Mouse (Mus musculus): ENCODE results near the gene Amz2. TPM values are rescaled to one million over a fixed set of nuclear protein-coding genes. Genes with fewer than 3 reads are reported as not detected.
A peak's percentile ranks its signal among the peaks of the same experiment; 100 is the strongest.

Amz2 gene
- polyA plus RNA-seq, 1 experiment from 2014 or later: 48.7 TPM

DNA sequence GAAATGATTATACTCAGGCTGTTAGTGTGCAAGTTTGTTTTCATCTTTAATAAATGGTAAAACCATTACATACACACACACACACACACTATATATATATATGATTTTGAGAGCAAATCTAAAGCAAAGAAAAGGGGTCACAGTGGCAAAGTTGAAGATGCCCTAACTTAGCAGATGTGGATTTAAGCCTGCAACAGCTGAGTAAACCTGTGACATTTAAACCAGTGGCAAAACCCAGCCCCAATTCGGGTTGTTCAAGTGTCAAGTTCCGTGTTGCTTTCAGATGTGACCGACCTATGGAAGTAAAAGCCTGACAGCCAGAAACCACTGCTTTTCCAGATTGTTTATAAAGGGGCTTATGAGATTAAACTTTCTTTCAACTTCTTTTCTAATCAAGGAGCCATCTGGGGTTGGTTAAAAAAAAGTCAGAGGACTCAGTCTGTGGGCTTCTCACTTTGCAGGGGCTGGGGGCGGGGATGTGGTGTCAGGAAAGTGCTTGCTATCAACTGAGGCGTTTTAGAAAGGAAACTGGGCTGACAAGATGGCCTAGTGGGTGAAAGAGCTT, 16.5 kb downstream of the Amz2 start:
- Histone ChIP-seq H3K9ac (replicated peaks; ENCODE audit: low read length) (no peak overlapping the region), H3K9me3 (replicated peaks; ENCODE audit: control insufficient read depth, low read length) (no peaks in the 10 kb centered on the region), H3K27ac (replicated peaks; ENCODE audit: low read depth, low read length) (no peak overlapping the region), H3K36me3 (replicated peaks; ENCODE audit: control insufficient read depth, insufficient read depth, low read depth, low read length) (no peaks in the 10 kb centered on the region), H3K4me2 (ENCODE audit: low read depth, low read length) (no peak overlapping the region), H3K4me1 (ENCODE audit: control insufficient read depth, insufficient read depth, low read length) (peaks cover 6% of the 10 kb centered on the region; the same call in 1 of the 2 replicates), H3K4me3 (ENCODE audit: low read depth, low read length) (no peak overlapping the region), H3K27me3 (ENCODE audit: control insufficient read depth, insufficient read depth, low read length) (0 out of 2 replicates have a peak, but pooled peaks cover 3% of the 10 kb centered on the region)
- peak; percentile 80 for DNase-seq (ENCODE audit: low spot score)
- ATAC-seq (replicated peaks; ENCODE audit: insufficient number of reproducible peaks, low FRiP score, low TSS enrichment, low read depth): no peak
- 28% methylated on average over 5 of the region's 5 CpGs for WGBS

DNA sequence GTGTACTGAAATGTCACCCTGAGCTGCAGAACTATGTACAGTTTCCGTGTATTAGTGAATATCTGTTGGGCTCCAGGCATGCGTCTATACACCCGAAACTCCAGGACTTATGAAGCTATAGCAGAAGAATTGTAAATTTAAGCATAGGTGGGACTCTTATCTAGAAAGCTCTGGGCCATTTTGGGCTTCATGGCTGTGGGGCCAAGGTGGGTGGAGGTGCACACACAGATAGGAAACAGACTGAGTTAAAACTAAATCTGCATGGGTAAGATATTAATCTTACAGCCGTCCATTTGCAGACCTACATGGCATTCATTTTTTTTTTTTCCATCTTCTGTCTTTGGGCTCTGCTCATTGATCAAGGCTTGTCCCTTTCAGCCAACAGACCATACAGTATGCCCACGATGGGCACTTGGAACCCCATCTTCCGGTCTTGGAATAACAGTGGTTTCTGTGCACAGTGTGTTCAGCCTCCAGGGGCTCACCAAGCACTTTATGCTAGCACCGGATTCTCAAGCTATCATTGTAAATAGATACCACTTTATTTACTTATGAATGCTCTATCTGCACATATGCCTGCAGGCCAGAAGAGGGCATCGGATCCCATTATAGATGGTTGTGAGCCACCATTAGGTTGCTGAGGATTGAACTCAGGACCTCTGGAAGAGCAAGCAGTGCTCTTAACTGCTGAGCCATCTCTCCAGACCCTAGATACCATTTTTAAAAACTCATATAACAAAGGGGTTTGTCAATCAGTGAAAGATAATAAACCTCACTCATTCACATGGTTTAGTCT, 17.9 kb downstream of the Amz2 start:
- H3K4me3 ChIP-seq (ENCODE audit: low read depth, low read length): no peak overlapping the region
- H3K27me3 ChIP-seq (ENCODE audit: control insufficient read depth, insufficient read depth, low read length): 0 out of 2 replicates have a peak, but pooled peaks cover 3% of the 10 kb centered on the region
- H3K27ac ChIP-seq (replicated peaks; ENCODE audit: low read depth, low read length): no peak overlapping the region
- DNase-seq (ENCODE audit: low spot score) (no peak), ATAC-seq (replicated peaks; ENCODE audit: insufficient number of reproducible peaks, low FRiP score, low TSS enrichment, low read depth) (no peak)
- no peaks in the 10 kb centered on the region for H3K9me3 ChIP-seq (replicated peaks; ENCODE audit: control insufficient read depth, low read length)
- peaks cover 6% of the 10 kb centered on the region; the same call in 1 of the 2 replicates for H3K4me1 ChIP-seq (ENCODE audit: control insufficient read depth, insufficient read depth, low read length)
- WGBS: 92% methylated on average over 8 of the region's 8 CpGs
- H3K9ac ChIP-seq (replicated peaks; ENCODE audit: low read length): no peak overlapping the region
- H3K36me3 ChIP-seq (replicated peaks; ENCODE audit: control insufficient read depth, insufficient read depth, low read depth, low read length): no peaks in the 10 kb centered on the region
- no peak overlapping the region for H3K4me2 ChIP-seq (ENCODE audit: low read depth, low read length)

DNA sequence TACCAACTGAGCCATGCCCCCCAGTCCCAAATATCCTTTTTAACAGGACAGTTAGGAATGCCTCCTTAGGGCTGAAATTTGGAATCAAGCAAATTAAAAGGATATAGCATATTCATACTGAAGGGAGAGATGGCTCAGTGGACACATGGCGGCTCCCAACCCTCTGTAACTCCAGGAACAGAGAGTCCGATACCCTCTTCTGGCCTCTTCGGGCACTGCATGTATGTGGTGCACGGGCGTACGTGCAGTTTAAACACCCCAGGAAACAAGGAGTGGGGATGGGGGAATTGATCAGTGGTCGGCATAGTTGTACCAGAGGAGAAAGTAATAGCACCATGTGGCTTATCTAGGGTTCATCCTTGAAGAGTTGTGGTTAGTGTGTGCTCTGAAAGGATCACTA, 18.9 kb downstream of the Amz2 start:
- Histone ChIP-seq H3K4me1 (ENCODE audit: control insufficient read depth, insufficient read depth, low read length) (peaks cover 6% of the 10 kb centered on the region; the same call in 1 of the 2 replicates), H3K27me3 (ENCODE audit: control insufficient read depth, insufficient read depth, low read length) (0 out of 2 replicates have a peak, but pooled peaks cover 3% of the 10 kb centered on the region), H3K36me3 (replicated peaks; ENCODE audit: control insufficient read depth, insufficient read depth, low read depth, low read length) (no peaks in the 10 kb centered on the region), H3K4me3 (ENCODE audit: low read depth, low read length) (no peak overlapping the region), H3K4me2 (ENCODE audit: low read depth, low read length) (no peak overlapping the region), H3K9ac (replicated peaks; ENCODE audit: low read length) (no peak overlapping the region), H3K27ac (replicated peaks; ENCODE audit: low read depth, low read length) (no peak overlapping the region), H3K9me3 (replicated peaks; ENCODE audit: control insufficient read depth, low read length) (no peaks in the 10 kb centered on the region)
- peak; percentile 61 for DNase-seq (ENCODE audit: low spot score)
- ATAC-seq (replicated peaks; ENCODE audit: insufficient number of reproducible peaks, low FRiP score, low TSS enrichment, low read depth): no peak
- 53% methylated on average over 7 of the region's 7 CpGs for WGBS

DNA sequence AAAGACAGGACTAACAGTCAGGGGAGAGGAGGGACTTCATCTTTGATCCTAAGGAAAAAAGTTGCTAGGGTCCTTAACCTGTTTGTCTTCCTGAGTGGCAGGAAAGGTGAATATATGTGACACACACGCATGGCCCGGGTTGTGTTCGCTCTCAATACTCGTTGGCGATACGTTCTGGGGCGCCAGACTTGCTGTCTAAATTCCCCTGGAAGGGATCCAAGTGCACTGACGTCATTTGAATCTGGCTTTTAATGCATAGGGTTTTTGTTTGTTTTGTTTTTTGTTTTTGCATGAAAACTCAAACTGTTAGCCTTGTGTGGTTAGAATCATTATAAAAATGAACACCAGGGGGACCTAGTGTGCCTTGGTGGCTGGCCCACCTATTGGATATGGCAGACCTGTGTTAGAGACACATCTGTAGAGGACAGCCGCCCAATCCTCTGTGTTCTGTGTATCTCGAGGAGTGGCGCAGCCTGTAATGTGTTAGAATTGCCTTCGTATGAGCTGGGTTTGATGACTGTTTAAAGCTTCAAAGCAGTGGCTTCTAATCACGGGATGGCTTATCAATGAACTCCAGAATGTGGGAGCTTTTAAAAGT, 19.8 kb downstream of the Amz2 start:
- Histone ChIP-seq H3K9me3 (replicated peaks; ENCODE audit: control insufficient read depth, low read length) (no peaks in the 10 kb centered on the region), H3K4me2 (ENCODE audit: low read depth, low read length) (no peak overlapping the region), H3K4me1 (ENCODE audit: control insufficient read depth, insufficient read depth, low read length) (no peaks in the 10 kb centered on the region), H3K4me3 (ENCODE audit: low read depth, low read length) (no peak overlapping the region), H3K9ac (replicated peaks; ENCODE audit: low read length) (no peak overlapping the region), H3K27ac (replicated peaks; ENCODE audit: low read depth, low read length) (no peak overlapping the region), H3K36me3 (replicated peaks; ENCODE audit: control insufficient read depth, insufficient read depth, low read depth, low read length) (no peaks in the 10 kb centered on the region), H3K27me3 (ENCODE audit: control insufficient read depth, insufficient read depth, low read length) (0 out of 2 replicates have a peak, but pooled peaks cover 3% of the 10 kb centered on the region)
- ATAC-seq (replicated peaks; ENCODE audit: insufficient number of reproducible peaks, low FRiP score, low TSS enrichment, low read depth) (no peak), DNase-seq (ENCODE audit: low spot score) (peak; percentile 79)
- 54% methylated on average over 13 of the region's 13 CpGs for WGBS

DNA sequence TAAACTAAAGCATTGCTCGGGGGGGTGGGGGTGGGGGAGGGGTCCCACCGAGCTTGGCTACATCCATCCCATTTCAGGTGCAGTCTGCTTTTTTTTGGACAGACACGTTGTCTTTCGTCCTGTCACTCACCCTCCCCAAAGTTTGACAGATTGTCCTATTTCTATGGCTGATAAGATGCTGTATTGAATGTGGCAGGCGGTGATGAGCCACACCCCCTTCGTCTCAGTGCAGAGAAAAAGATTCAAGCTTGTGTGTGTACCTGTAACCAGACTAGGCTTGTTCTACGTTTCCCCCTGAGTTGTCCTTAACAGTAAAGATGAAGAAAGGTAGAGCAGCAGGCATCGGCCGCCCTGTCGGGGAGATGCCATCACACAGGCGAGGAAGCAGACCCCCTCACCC, 25.4 kb downstream of the Amz2 start:
- Histone ChIP-seq H3K4me3 (ENCODE audit: low read depth, low read length) (no peak overlapping the region), H3K27me3 (ENCODE audit: control insufficient read depth, insufficient read depth, low read length) (no peaks in the 10 kb centered on the region), H3K36me3 (replicated peaks; ENCODE audit: control insufficient read depth, insufficient read depth, low read depth, low read length) (no peaks in the 10 kb centered on the region), H3K27ac (replicated peaks; ENCODE audit: low read depth, low read length) (no peak overlapping the region), H3K9me3 (replicated peaks; ENCODE audit: control insufficient read depth, low read length) (no peaks in the 10 kb centered on the region), H3K4me2 (ENCODE audit: low read depth, low read length) (no peak overlapping the region), H3K4me1 (ENCODE audit: control insufficient read depth, insufficient read depth, low read length) (no peaks in the 10 kb centered on the region), H3K9ac (replicated peaks; ENCODE audit: low read length) (no peak overlapping the region)
- whole genome bisulfite sequencing: 82% methylated on average over 11 of the region's 11 CpGs
- DNase-seq (ENCODE audit: low spot score) (no peak), ATAC-seq (replicated peaks; ENCODE audit: insufficient number of reproducible peaks, low FRiP score, low TSS enrichment, low read depth) (no peak)

DNA sequence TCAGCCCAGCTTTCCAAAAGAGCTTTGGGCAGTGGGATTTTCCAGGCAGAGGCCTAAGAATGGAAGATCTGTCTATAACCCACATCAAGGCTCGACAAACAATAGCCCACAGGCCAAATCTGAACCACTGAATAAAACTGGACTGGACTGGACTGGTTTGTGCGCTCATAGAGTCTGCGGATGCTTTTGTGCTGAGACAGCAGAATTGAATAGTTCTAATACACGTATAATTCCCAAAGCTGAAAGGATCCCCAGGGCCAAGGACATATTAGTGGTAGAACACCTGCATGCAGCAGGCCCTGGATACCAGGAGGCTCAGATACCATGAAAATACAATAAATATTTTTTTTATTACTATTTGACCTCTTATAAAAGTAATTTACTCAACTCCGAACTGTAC, 30.5 kb downstream of the Amz2 start:
- no peaks in the 10 kb centered on the region for H3K9me3 ChIP-seq (replicated peaks; ENCODE audit: control insufficient read depth, low read length)
- H3K36me3 ChIP-seq (replicated peaks; ENCODE audit: control insufficient read depth, insufficient read depth, low read depth, low read length): no peaks in the 10 kb centered on the region
- no peaks in the 10 kb centered on the region for H3K4me1 ChIP-seq (ENCODE audit: control insufficient read depth, insufficient read depth, low read length)
- DNase-seq (ENCODE audit: low spot score) (no peak), ATAC-seq (replicated peaks; ENCODE audit: insufficient number of reproducible peaks, low FRiP score, low TSS enrichment, low read depth) (no peak)
- H3K9ac ChIP-seq (replicated peaks; ENCODE audit: low read length): no peak overlapping the region
- H3K27me3 ChIP-seq (ENCODE audit: control insufficient read depth, insufficient read depth, low read length): no peaks in the 10 kb centered on the region
- no peak overlapping the region for H3K27ac ChIP-seq (replicated peaks; ENCODE audit: low read depth, low read length)
- no peak overlapping the region for H3K4me3 ChIP-seq (ENCODE audit: low read depth, low read length)
- no peak overlapping the region for H3K4me2 ChIP-seq (ENCODE audit: low read depth, low read length)
- 90% methylated on average over 5 of the region's 5 CpGs for WGBS

DNA sequence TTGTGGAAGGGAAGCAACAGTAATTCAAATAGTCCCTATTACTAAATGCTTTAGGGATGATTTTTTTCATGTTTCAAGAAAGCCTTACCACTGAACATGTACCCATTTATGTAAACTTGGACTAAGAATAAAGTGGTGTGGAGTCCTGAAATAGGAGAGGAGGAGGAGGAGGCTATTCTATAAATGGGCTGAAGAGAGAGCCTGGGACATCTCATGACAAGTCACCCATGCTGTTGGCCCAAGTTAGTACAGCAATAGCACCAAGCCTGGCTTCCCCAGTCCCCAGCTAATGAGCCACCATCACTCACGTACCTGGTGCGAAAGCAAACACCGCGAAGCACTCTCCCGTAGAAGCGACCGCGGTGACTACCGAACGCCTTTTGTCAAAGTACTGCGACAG, 32.4 kb downstream of the Amz2 start:
- WGBS: 92% methylated on average over 11 of the region's 11 CpGs
- no peak overlapping the region for H3K9ac ChIP-seq (replicated peaks; ENCODE audit: low read length)

DNA sequence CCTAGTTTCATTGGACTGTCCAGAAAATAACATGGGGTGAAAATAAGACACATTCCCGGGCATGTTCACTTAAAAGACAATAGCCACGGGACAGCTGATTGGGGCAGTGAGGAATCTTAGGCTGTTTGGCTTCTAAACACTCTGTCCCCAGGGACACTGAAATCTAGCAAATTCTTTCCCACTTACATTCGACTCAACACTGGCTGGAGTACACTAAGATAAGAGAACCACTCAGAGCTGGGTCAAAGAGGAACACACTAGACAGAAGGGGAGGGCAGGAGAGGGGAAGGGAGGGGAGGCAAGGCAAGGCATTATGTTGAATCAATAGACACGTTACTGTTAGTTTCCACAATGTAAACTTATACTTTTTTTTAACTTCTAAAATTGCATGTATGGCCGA, 34.8 kb downstream of the Amz2 start:
- H3K27ac ChIP-seq (replicated peaks; ENCODE audit: low read depth, low read length): no peak overlapping the region
- no peak for DNase-seq (ENCODE audit: low spot score)
- no peak for ATAC-seq (replicated peaks; ENCODE audit: insufficient number of reproducible peaks, low FRiP score, low TSS enrichment, low read depth)
- no peaks in the 10 kb centered on the region for H3K27me3 ChIP-seq (ENCODE audit: control insufficient read depth, insufficient read depth, low read length)
- H3K4me1 ChIP-seq (ENCODE audit: control insufficient read depth, insufficient read depth, low read length): no peaks in the 10 kb centered on the region
- no peak overlapping the region for H3K9ac ChIP-seq (replicated peaks; ENCODE audit: low read length)
- no peak overlapping the region for H3K4me2 ChIP-seq (ENCODE audit: low read depth, low read length)
- H3K4me3 ChIP-seq (ENCODE audit: low read depth, low read length): no peak overlapping the region
- H3K9me3 ChIP-seq (replicated peaks; ENCODE audit: control insufficient read depth, low read length): no peaks in the 10 kb centered on the region
- H3K36me3 ChIP-seq (replicated peaks; ENCODE audit: control insufficient read depth, insufficient read depth, low read depth, low read length): no peaks in the 10 kb centered on the region
- 73% methylated on average over 5 of the region's 5 CpGs for WGBS

More for the DNA sequence above, 32.4 kb downstream of the Amz2 start:
- Histone ChIP-seq H3K36me3 (replicated peaks; ENCODE audit: control insufficient read depth, insufficient read depth, low read depth, low read length) (no peaks in the 10 kb centered on the region), H3K9me3 (replicated peaks; ENCODE audit: control insufficient read depth, low read length) (no peaks in the 10 kb centered on the region), H3K4me2 (ENCODE audit: low read depth, low read length) (no peak overlapping the region), H3K27ac (replicated peaks; ENCODE audit: low read depth, low read length) (no peak overlapping the region), H3K27me3 (ENCODE audit: control insufficient read depth, insufficient read depth, low read length) (no peaks in the 10 kb centered on the region), H3K4me1 (ENCODE audit: control insufficient read depth, insufficient read depth, low read length) (no peaks in the 10 kb centered on the region), H3K4me3 (ENCODE audit: low read depth, low read length) (no peak overlapping the region)
- ATAC-seq (replicated peaks; ENCODE audit: insufficient number of reproducible peaks, low FRiP score, low TSS enrichment, low read depth): no peak
- DNase-seq (ENCODE audit: low spot score): no peak

Measured in embryonic facial prominence, embryonic 11.5 days (tissue).